Mouse (Mus musculus): ENCODE measurements at regions not wholly inside any gene's neighbourhood (a gene's known extent, or its start where the extent isn't known, plus 50 kb on each side); places are given as distances from the start of the nearest gene placed in this dataset.

DNA sequence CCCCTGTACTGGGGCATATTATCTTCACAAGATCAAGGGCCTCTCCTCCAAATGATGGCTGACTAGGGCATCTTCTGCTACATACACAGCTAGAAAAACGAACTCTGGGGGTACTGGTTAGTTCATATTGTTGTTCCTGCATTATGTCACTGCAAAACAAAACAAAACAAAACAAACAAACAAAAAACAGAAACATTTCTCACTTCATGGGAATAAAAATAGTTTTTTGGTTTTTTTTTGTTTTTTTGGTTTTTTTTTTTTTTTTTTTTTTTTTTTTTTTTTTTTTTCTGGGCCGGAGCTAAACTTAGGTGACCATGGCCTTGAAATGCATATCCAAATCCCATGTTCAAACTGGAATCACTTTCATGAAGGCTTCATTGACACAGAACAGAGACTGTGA is 1184.4 kb downstream of the Efna5 start:
- no peak for DNase-seq (ENCODE audit: low spot score in 2 of 2)

- no peak for DNase-seq (ENCODE audit: low spot score in 2 of 2)
Observed at GRCm38 (mm10) chr17:61686325-61686724, 1194.8 kb downstream of the Efna5 start.

DNA sequence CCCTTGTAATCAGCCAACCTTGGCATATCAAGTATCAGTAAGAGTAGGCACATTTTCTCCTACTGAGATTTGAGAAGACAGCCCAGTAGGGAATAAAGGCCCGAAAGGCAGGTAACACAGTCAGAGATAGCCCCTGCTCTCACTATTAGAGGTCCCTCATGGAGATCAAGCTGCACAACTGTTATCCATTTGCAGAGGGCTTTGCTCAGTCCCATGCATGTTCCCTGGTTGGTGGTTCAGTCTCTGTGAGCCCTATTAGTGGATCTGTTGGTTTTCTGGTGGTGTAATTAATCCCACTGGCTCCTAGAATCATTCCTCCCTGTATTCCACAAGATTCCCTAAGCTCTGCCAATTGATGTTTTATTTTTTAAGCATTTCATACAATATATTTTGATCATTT is 1196.6 kb downstream of the Efna5 start:
- DNase-seq (ENCODE audit: low spot score in 2 of 2): no peak

GRCm38 (mm10) chr17:61670651-61671050 is 1210.5 kb downstream of the Efna5 start:
- no peak for DNase-seq (ENCODE audit: low spot score in 2 of 2)

DNA sequence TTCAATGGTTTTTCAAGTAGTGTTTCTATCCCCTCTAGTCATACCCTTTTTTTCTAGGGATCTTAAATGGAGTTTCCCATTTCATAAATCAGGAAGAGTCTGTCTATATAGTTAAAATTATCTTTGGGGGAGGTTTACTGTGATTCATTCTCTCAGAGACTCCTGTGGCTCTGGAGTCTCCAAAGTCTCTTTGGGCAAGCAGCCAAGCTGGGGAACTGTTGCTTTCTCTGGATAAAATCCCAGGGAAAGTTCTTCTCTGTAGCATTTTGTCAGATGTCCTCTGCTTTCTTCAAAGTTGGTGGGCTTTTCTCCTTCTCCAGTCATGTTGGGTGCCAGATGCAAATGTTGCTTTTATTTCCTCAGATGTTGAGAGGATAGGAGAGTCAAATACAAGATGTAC is 1213.7 kb downstream of the Efna5 start:
- DNase-seq (ENCODE audit: low spot score in 2 of 2): peak; percentile 3 to 10

DNA sequence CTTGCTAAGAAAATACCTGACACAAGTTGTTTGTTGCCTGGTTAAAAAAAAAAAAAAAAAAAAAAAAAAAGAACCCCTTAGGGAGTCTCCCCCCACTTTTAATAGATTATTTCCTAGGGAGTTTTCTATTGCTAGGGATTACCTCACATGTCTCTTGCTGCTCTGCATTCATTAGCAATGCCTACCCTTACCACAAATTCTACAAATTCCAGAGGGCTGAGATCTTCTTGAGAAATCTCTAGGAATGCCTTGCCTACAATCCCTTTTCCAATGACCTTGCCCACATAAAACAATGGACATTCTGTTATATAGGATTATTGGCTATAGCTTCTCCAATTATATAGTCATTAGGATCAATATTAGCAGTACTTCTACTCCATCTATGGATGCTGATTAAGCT is 1216.2 kb downstream of the Efna5 start:
- no peak for DNase-seq (ENCODE audit: low spot score in 2 of 2)

DNA sequence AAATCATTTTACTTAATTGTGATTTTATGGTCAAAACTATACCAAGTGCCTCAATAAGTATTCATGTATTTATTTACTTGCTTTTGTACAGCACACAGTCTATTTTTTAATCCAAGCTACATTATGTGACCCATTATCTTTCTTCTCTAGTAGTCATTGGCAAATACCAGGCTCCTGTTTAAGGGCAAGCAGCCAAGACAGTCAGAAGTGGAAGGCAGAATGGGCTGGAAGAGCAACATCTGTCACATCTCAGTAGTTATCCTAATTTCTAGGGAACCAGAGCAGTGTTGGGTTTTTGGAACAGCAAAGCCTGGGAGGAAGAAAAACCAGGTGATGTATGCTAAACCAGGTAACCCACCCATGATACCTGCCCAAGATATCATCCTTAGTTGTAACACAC is 1233.5 kb downstream of the Efna5 start:
- no peak for DNase-seq (ENCODE audit: low spot score in 2 of 2)

GRCm38 (mm10) chr17:61608286-61608685 is 1272.8 kb downstream of the Efna5 start:
- DNase-seq (ENCODE audit: low spot score in 2 of 2): no peak

- DNase-seq (ENCODE audit: low spot score in 2 of 2): no peak
Observed at GRCm38 (mm10) chr17:61606729-61607481, 1274.2 kb downstream of the Efna5 start.

DNA sequence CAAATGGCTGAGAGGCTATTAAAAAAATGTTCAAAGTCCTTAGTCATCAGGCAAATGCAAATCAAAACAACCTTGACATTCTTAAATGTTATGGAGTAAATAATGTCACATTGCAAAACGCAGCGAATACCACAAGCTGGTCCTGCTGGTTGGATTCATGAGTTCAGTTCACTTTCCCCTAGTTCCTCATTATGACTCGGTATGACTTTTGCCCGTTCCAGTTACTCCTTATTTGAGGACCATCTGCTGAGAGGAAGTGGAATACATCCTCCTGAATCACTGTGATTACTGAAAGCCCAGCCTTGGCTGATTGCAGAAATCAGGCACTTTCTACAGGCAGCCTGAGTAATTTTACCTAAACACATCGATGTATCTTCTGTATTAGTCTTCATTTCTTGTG is 1276.9 kb downstream of the Efna5 start:
- DNase-seq (ENCODE audit: low spot score in 2 of 2): no peak

DNA sequence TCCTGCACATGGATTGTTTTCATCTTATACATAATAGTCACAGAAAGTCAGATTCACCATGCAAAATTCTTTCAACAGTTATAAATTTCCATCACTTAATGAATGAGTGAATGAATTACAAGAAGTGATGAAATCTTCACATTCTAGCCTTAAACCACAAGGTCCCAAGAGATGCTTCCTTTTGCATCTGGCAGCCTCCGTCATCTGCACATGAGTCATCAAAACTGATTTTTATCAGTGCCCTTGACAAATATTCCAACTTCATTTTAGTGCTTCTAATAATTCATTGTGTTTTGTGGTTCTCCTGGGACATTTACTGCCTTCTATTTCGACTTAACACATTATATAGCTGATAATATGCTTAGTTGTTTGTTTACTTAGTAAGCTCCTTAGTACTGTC is 1291.9 kb downstream of the Efna5 start:
- no peak for DNase-seq (ENCODE audit: low spot score in 2 of 2)

GRCm38 (mm10) chr17:61578895-61579294 is 1302.2 kb downstream of the Efna5 start:
- DNase-seq (ENCODE audit: low spot score in 2 of 2): no peak

GRCm38 (mm10) chr17:61570933-61571332 is 1310.2 kb downstream of the Efna5 start:
- DNase-seq (ENCODE audit: low spot score in 2 of 2): no peak

All from frontal cortex, postnatal 10 days (tissue).